Mouse (Mus musculus) MEL (cell line): ENCODE results near the gene Lrrc4.

ENCODE experiments used
- CTCF ChIP-seq, 3 experiments: IDR thresholded peaks in 2 of 3; conservative IDR thresholded peaks in 1 of 3; 2 replicates each; pipeline ENCODE4 v1.5.1; 2011 to 2012; ENCODE audit warnings: low read length in 3 of 3, low read depth in 2 of 3, mild to moderate bottlenecking in 2 of 3, improper control_type of control experiment in 1 of 3, inconsistent platforms in 1 of 3, mixed read lengths in 1 of 3, moderate library complexity in 1 of 3; ENCODE audit not compliant: control insufficient read depth in 1 of 3, insufficient read depth in 1 of 3, poor library complexity in 1 of 3, severe bottlenecking in 1 of 3
- EP300 ChIP-seq, 2 experiments: IDR thresholded peaks; 2 replicates each; pipeline ENCODE4 v1.6.1; 2011; ENCODE audit warnings: improper control_type of control experiment in 2 of 2, low read length in 2 of 2, low read depth in 1 of 2, mild to moderate bottlenecking in 1 of 2
- MAFK ChIP-seq: IDR thresholded peaks from 2 replicates; pipeline ENCODE4 v1.6.1; 2011; ENCODE audit warnings: low read depth, mild to moderate bottlenecking, low read length, improper control_type of control experiment, borderline replicate concordance
- NRF1 ChIP-seq: IDR thresholded peaks from 2 replicates; pipeline ENCODE4 v1.6.1; 2014; ENCODE audit warnings: low read depth, mild to moderate bottlenecking, inconsistent platforms, low read length, improper control_type of control experiment, moderate library complexity; ENCODE audit not compliant: poor library complexity, insufficient read depth, severe bottlenecking
- POLR2A ChIP-seq, 2 experiments: IDR thresholded peaks; 2 replicates each; pipeline ENCODE4 v1.6.1; 2011 to 2012; ENCODE audit warnings: low read length in 2 of 2, mild to moderate bottlenecking in 2 of 2, control low read depth in 1 of 2, improper control_type of control experiment in 1 of 2, low read depth in 1 of 2, moderate library complexity in 1 of 2; ENCODE audit not compliant: control insufficient read depth in 1 of 2, insufficient read depth in 1 of 2, poor library complexity in 1 of 2
- POLR2AphosphoS5 ChIP-seq: IDR thresholded peaks from 2 replicates; pipeline ENCODE4 v1.6.1; 2012; ENCODE audit warnings: low read depth, borderline replicate concordance, mild to moderate bottlenecking, inconsistent platforms, low read length, moderate library complexity, mixed read lengths
- SIN3A ChIP-seq: IDR thresholded peaks from 2 replicates; pipeline ENCODE4 v1.6.1; 2012; ENCODE audit warnings: low read length, improper control_type of control experiment, inconsistent platforms

DNA sequence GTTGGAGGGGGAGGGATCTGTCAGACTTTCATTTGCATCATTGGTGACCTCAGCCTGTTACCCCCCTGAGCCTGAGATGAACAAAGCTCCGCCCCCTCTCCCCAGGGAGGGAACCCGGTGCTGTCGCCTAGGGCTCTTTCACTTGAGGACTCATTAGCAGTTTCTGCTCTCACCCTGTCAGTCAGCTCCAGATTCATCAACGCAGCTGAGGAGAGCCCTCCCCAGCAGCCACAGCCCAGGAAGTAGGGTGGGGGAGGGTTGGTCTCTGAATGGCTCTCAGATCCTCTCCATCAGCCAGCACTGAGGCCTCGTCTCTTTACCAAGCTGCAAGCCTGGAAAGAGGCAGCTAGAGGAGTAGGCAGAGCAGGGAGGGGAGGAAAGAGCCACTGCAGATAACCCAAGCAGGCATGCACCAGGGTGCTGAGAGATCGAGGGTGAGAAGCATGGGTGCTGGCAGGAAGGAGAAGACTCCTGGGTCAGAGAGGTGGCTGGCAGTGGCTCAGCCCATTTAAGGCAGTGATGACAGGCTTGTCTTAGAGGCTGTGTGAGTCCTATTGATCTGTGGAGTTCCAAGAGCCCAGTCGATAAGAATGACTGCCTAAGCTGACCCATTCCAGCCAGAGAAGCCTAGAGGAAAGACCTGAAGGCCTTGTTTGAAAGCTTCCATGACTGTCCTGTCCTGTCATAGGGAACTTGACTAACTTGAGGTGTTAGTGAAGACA, 46.6 kb upstream of the Lrrc4 start:
- TF ChIP-seq CTCF (IDR thresholded peaks at IDR 0.05 in 2 of 3, conservative IDR thresholded peaks at IDR 0.05 in 1 of 3; ENCODE audit: control insufficient read depth in 1 of 3, insufficient read depth in 1 of 3, low read depth in 2 of 3, low read length in 3 of 3, poor library complexity in 1 of 3, severe bottlenecking in 1 of 3) = no peak
- TF ChIP-seq POLR2AphosphoS5 = no peak
- no peak for TF ChIP-seq POLR2A (IDR thresholded peaks at IDR 0.05; ENCODE audit: control insufficient read depth in 1 of 2, insufficient read depth in 1 of 2, low read depth in 1 of 2, low read length in 2 of 2, poor library complexity in 1 of 2)
- no peak for TF ChIP-seq EP300 (IDR thresholded peaks at IDR 0.05; ENCODE audit: low read depth in 1 of 2, low read length in 2 of 2)
- TF ChIP-seq MAFK = no peak
- no peak for TF ChIP-seq SIN3A
- TF ChIP-seq NRF1 = no peak
